Mouse (Mus musculus) liver, postnatal 0 days (tissue): ENCODE measurements at regions not wholly inside any gene's neighbourhood (a gene's known extent, or its start where the extent isn't known, plus 50 kb on each side); places are given as distances from the start of the nearest gene placed in this dataset.

Source experiments
- CTCF ChIP-seq: sonication (generic); IDR thresholded peaks from 2 replicates; pipeline ENCODE4 v1.5.1; 2016; ENCODE audit warnings: antibody characterized with exemption, low read depth
- EP300 ChIP-seq: IDR thresholded peaks from 2 replicates; pipeline ENCODE4 v1.6.1; 2016; ENCODE audit warnings: antibody characterized with exemption, low read depth, mild to moderate bottlenecking

GRCm38 (mm10) chr5:64621386-64621785, 181.8 kb upstream of the Klf3 start:
- no peak for TF ChIP-seq CTCF
- no peak for TF ChIP-seq EP300
